Mouse (Mus musculus): ENCODE data around the gene Kcnj15. TPM values are rescaled to one million over a fixed set of nuclear protein-coding genes. Genes with fewer than 3 reads are reported as not detected.

The Kcnj15 gene
- under 1 TPM; 0.11 to 0.43 TPM for total RNA-seq (2021)
- long read RNA-seq, experiment 1, result 0 reads
- long read RNA-seq, experiment 2, result 0 reads

- DNase-seq (ENCODE audit: low spot score), result no peak
These were observed at the start of gene Kcnj15 for GRCm38 (mm10) chr16:95257266-95257894. Kcnj15 (plus strand) TSS chr16:95257558.

- no peak for DNase-seq (ENCODE audit: low spot score)
These were observed 49.1 kb upstream of the Kcnj15 start for GRCm38 (mm10) chr16:95208243-95208642.

- DNase-seq (ENCODE audit: low spot score), result peak; percentile 2
These were observed 48.3 kb upstream of the Kcnj15 start for GRCm38 (mm10) chr16:95209011-95209466.

- no peak for DNase-seq (ENCODE audit: low spot score)
These were observed 42.8 kb upstream of the Kcnj15 start for GRCm38 (mm10) chr16:95214251-95215197.

- DNase-seq (ENCODE audit: low spot score), result no peak
These were observed 41.6 kb upstream of the Kcnj15 start for GRCm38 (mm10) chr16:95215782-95216181.

- DNase-seq (ENCODE audit: low spot score), result no peak
These were observed 41.0 kb upstream of the Kcnj15 start for GRCm38 (mm10) chr16:95216346-95216745.

- DNase-seq (ENCODE audit: low spot score), result no peak
These were observed 40.5 kb upstream of the Kcnj15 start for GRCm38 (mm10) chr16:95216824-95217223.

GRCm38 (mm10) chr16:95218783-95219182 lies 38.6 kb upstream of the Kcnj15 start:
- no peak for DNase-seq (ENCODE audit: low spot score)

- no peak for DNase-seq (ENCODE audit: low spot score)
These were observed 37.9 kb upstream of the Kcnj15 start for GRCm38 (mm10) chr16:95219459-95219858.

GRCm38 (mm10) chr16:95221051-95221450 lies 36.3 kb upstream of the Kcnj15 start:
- DNase-seq (ENCODE audit: low spot score), result no peak

- DNase-seq (ENCODE audit: low spot score), result no peak
These were observed 35.2 kb upstream of the Kcnj15 start for GRCm38 (mm10) chr16:95222026-95222718.

- DNase-seq (ENCODE audit: low spot score), result no peak
These were observed 33.9 kb upstream of the Kcnj15 start for GRCm38 (mm10) chr16:95223435-95223834.

- no peak for DNase-seq (ENCODE audit: low spot score)
These were observed 32.1 kb upstream of the Kcnj15 start for GRCm38 (mm10) chr16:95225285-95225684.

- no peak for DNase-seq (ENCODE audit: low spot score)
These were observed 25.6 kb upstream of the Kcnj15 start for GRCm38 (mm10) chr16:95231768-95232167.

GRCm38 (mm10) chr16:95234891-95235548 lies 22.3 kb upstream of the Kcnj15 start:
- no peak for DNase-seq (ENCODE audit: low spot score)

GRCm38 (mm10) chr16:95239209-95239925 lies 18.0 kb upstream of the Kcnj15 start:
- no peak for DNase-seq (ENCODE audit: low spot score)

GRCm38 (mm10) chr16:95240688-95241087 lies 16.7 kb upstream of the Kcnj15 start:
- no peak for DNase-seq (ENCODE audit: low spot score)

GRCm38 (mm10) chr16:95241581-95241980 lies 15.8 kb upstream of the Kcnj15 start:
- peak; percentile 20 for DNase-seq (ENCODE audit: low spot score)

- DNase-seq (ENCODE audit: low spot score), result no peak
These were observed 15.2 kb upstream of the Kcnj15 start for GRCm38 (mm10) chr16:95242114-95242513.

GRCm38 (mm10) chr16:95243401-95243800 lies 14.0 kb upstream of the Kcnj15 start:
- DNase-seq (ENCODE audit: low spot score), result no peak

Data from gastrocnemius, adult 18-20 months (tissue).